Mouse (Mus musculus): Measurements from ENCODE around the gene Mapkap1.

DNA sequence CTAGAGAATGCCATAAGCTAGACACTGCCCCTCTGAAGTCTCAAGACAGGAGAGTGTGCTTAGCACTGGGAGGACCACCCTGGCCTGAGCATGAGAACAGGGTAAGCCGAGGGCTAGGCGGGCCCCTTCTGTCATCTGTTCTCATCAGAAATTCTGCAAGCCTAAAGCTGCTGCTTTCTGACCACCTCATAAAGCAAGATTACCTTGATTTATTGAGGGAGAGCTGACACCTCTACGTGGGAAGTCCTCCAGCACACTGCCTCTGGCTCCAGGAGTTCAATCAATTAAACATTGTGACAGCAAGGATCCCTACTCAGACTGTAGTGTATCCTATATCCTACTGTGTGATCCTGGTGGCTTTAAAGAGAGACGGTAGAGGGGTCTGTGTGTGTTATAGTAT is 166.5 kb downstream of the Mapkap1 start:
- no peak for TF ChIP-seq GATA1 (IDR thresholded peaks at IDR 0.05; ENCODE audit: low read length)
- no peak for TF ChIP-seq TAL1 (IDR thresholded peaks at IDR 0.05; ENCODE audit: low read length)
